Mouse (Mus musculus): Measurements from ENCODE around the gene Trex1. TPM values are rescaled to one million over a fixed set of nuclear protein-coding genes. Genes with fewer than 3 reads are reported as not detected.

Trex1 gene
- polyA plus RNA-seq (2015; fragmentation: Nextera tagmentation; extraction: Ambion mirVana), result 14.3 and 15.2 TPM in 2 replicates

GRCm38 (mm10) chr9:109059136-109059903 lies at the start of gene Trex1:
Gene Trex1 (minus strand): TSS chr9:109059734.
- WGBS, result 8% methylated on average over 15 of the region's 15 CpGs
- TF ChIP-seq CTCF (IDR thresholded peaks at IDR 0.05; ENCODE audit: low read depth), result peak; percentile 99
- no peaks in the 10 kb centered on the region for H3K9me3 ChIP-seq (replicated peaks; ENCODE audit: low read length)
- ATAC-seq (replicated peaks; ENCODE audit: low FRiP score, low read depth) (peak; percentile 85), DNase-seq (ENCODE audit: low spot score) (peak; percentile 96)
- H3K4me1 ChIP-seq (replicated peaks; ENCODE audit: insufficient read depth, low read length), result peaks cover 17% of the 10 kb centered on the region; the same call in 1 of the 2 replicates
- peak within 1 kb of the TSS; percentile 37 for H3K4me3 ChIP-seq (replicated peaks; ENCODE audit: low read depth, low read length)
- peak within 1 kb of the TSS; percentile 90 for H3K27ac ChIP-seq
- peak within 1 kb of the TSS; percentile 63 for H3K4me2 ChIP-seq (ENCODE audit: low read length)
- peaks cover 33% of the 10 kb centered on the region for H3K36me3 ChIP-seq (ENCODE audit: insufficient read depth, low read length)
- peak within 1 kb of the TSS; percentile 56 for H3K9ac ChIP-seq (ENCODE audit: low read depth, low read length)
- no peaks in the 10 kb centered on the region for H3K27me3 ChIP-seq (ENCODE audit: insufficient read depth, low read length)

- WGBS, result 17% methylated on average over 5 of the region's 6 CpGs
- H3K36me3 ChIP-seq (ENCODE audit: insufficient read depth, low read length), result peaks cover 62% of the 10 kb centered on the region
- H3K9ac ChIP-seq (ENCODE audit: low read depth, low read length), result no peak overlapping the region
- no peaks in the 10 kb centered on the region for H3K9me3 ChIP-seq (replicated peaks; ENCODE audit: low read length)
- peak overlapping the region; percentile 70 for H3K27ac ChIP-seq
- ATAC-seq (replicated peaks; ENCODE audit: low FRiP score, low read depth), result peak; percentile 61
- no peak for TF ChIP-seq CTCF (IDR thresholded peaks at IDR 0.05; ENCODE audit: low read depth)
- no peak overlapping the region for H3K4me3 ChIP-seq (replicated peaks; ENCODE audit: low read depth, low read length)
- H3K4me2 ChIP-seq (ENCODE audit: low read length), result peak overlapping the region; percentile 21; the same call in 1 of the 2 replicates
- H3K4me1 ChIP-seq (replicated peaks; ENCODE audit: insufficient read depth, low read length), result peaks cover 16% of the 10 kb centered on the region
- peak; percentile 78 for DNase-seq (ENCODE audit: low spot score)
- no peaks in the 10 kb centered on the region for H3K27me3 ChIP-seq (ENCODE audit: insufficient read depth, low read length)
Observed at GRCm38 (mm10) chr9:109107341-109107740, 47.8 kb upstream of the Trex1 start.

GRCm38 (mm10) chr9:109105648-109106047 lies 46.1 kb upstream of the Trex1 start:
- 82% methylated on average over 12 of the region's 12 CpGs for WGBS
- ATAC-seq (replicated peaks; ENCODE audit: low FRiP score, low read depth), result no peak
- Histone ChIP-seq H3K4me1 (replicated peaks; ENCODE audit: insufficient read depth, low read length) (peaks cover 16% of the 10 kb centered on the region), H3K4me3 (replicated peaks; ENCODE audit: low read depth, low read length) (no peak overlapping the region), H3K9ac (ENCODE audit: low read depth, low read length) (no peak overlapping the region), H3K9me3 (replicated peaks; ENCODE audit: low read length) (no peaks in the 10 kb centered on the region), H3K27ac (peak overlapping the region; percentile 26; the same call in 1 of the 2 replicates), H3K27me3 (ENCODE audit: insufficient read depth, low read length) (no peaks in the 10 kb centered on the region), H3K4me2 (ENCODE audit: low read length) (no peak overlapping the region), H3K36me3 (ENCODE audit: insufficient read depth, low read length) (peaks cover 52% of the 10 kb centered on the region)
- DNase-seq (ENCODE audit: low spot score), result no peak
- no peak for TF ChIP-seq CTCF (IDR thresholded peaks at IDR 0.05; ENCODE audit: low read depth)

GRCm38 (mm10) chr9:109105011-109105410 lies 45.5 kb upstream of the Trex1 start:
- Histone ChIP-seq H3K4me2 (ENCODE audit: low read length) (no peak overlapping the region), H3K9me3 (replicated peaks; ENCODE audit: low read length) (no peaks in the 10 kb centered on the region), H3K9ac (ENCODE audit: low read depth, low read length) (0 out of 2 replicates have a peak overlapping the region, but pooled peaks have one; percentile 20), H3K27me3 (ENCODE audit: insufficient read depth, low read length) (no peaks in the 10 kb centered on the region), H3K27ac (peak overlapping the region; percentile 26; the same call in 1 of the 2 replicates), H3K36me3 (ENCODE audit: insufficient read depth, low read length) (peaks cover 46% of the 10 kb centered on the region), H3K4me1 (replicated peaks; ENCODE audit: insufficient read depth, low read length) (peaks cover 16% of the 10 kb centered on the region), H3K4me3 (replicated peaks; ENCODE audit: low read depth, low read length) (no peak overlapping the region)
- ATAC-seq (replicated peaks; ENCODE audit: low FRiP score, low read depth), result peak; percentile 11; the same call in 1 of the 2 replicates
- 66% methylated on average over 12 of the region's 12 CpGs for WGBS
- no peak for DNase-seq (ENCODE audit: low spot score)
- no peak for TF ChIP-seq CTCF (IDR thresholded peaks at IDR 0.05; ENCODE audit: low read depth)

DNA sequence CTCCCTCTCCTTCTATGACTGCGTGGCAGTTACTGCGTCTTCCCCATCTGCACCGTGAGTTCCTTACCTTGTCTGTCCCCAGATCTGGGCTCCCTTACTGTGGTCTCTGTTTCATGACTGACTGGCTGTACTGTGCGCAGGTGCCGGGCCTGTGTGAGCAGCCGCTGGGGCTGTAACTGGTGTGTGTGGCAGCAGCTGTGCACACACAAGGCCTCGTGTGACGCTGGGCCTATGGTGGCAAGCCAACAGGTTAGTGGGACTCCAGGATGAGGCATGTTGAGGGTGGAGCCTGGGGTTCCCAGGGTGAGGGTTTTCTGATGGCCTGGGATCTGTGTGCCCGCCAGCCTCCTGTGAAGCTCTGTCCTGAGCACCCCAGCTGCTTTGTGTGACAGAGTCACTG lies 44.5 kb upstream of the Trex1 start:
- Histone ChIP-seq H3K9me3 (replicated peaks; ENCODE audit: low read length) (no peaks in the 10 kb centered on the region), H3K9ac (ENCODE audit: low read depth, low read length) (0 out of 2 replicates have a peak overlapping the region, but pooled peaks have one; percentile 23), H3K4me1 (replicated peaks; ENCODE audit: insufficient read depth, low read length) (peaks cover 23% of the 10 kb centered on the region), H3K27ac (no peak overlapping the region), H3K4me3 (replicated peaks; ENCODE audit: low read depth, low read length) (no peak overlapping the region), H3K4me2 (ENCODE audit: low read length) (no peak overlapping the region), H3K36me3 (ENCODE audit: insufficient read depth, low read length) (peaks cover 37% of the 10 kb centered on the region), H3K27me3 (ENCODE audit: insufficient read depth, low read length) (no peaks in the 10 kb centered on the region)
- DNase-seq (ENCODE audit: low spot score) (no peak), ATAC-seq (replicated peaks; ENCODE audit: low FRiP score, low read depth) (no peak)
- WGBS, result 90% methylated on average over 9 of the region's 9 CpGs
- TF ChIP-seq CTCF (IDR thresholded peaks at IDR 0.05; ENCODE audit: low read depth), result no peak

DNA sequence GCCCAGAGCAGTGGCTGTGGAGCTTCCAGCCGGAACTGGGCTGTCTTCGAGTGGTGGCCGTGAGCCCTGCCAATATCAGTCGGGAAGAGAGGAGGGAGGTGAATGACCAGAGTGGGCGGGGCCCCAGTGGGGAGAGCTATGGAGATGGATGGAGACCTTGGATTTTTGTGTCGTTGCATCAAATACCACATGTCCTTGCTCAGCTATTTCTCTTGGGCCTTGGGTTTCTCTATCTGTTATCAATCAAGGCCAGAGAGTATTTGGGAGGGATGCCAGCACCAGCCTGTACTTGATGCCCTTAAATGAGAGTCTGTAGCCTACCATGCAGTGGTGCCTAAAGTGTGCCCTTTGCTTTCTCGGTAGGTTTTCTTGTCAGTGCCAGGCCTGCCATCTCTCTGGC lies 43.7 kb upstream of the Trex1 start:
- peaks cover 28% of the 10 kb centered on the region; the same call in 1 of the 2 replicates for H3K36me3 ChIP-seq (ENCODE audit: insufficient read depth, low read length)
- ATAC-seq (replicated peaks; ENCODE audit: low FRiP score, low read depth), result no peak
- H3K4me1 ChIP-seq (replicated peaks; ENCODE audit: insufficient read depth, low read length), result peaks cover 31% of the 10 kb centered on the region
- H3K4me2 ChIP-seq (ENCODE audit: low read length), result no peak overlapping the region
- H3K4me3 ChIP-seq (replicated peaks; ENCODE audit: low read depth, low read length), result no peak overlapping the region
- no peak overlapping the region for H3K9ac ChIP-seq (ENCODE audit: low read depth, low read length)
- no peak overlapping the region for H3K27ac ChIP-seq
- TF ChIP-seq CTCF (IDR thresholded peaks at IDR 0.05; ENCODE audit: low read depth), result no peak
- no peaks in the 10 kb centered on the region for H3K9me3 ChIP-seq (replicated peaks; ENCODE audit: low read length)
- no peak for DNase-seq (ENCODE audit: low spot score)
- H3K27me3 ChIP-seq (ENCODE audit: insufficient read depth, low read length), result no peaks in the 10 kb centered on the region
- 68% methylated on average over 7 of the region's 7 CpGs for WGBS

Data from kidney, postnatal 0 days (tissue).